Mouse (Mus musculus) layer of hippocampus, postnatal 25 days (tissue): Measurements from ENCODE around the gene Akr7a5. TPM values are rescaled to one million over a fixed set of nuclear protein-coding genes. Genes with fewer than 3 reads are reported as not detected.

Experiments used
- DNase-seq, 2 experiments: peaks; one replicate each; pipeline ENCODE4 v3.0.0; 2022; ENCODE audit warnings: mixed read lengths in 2 of 2, low spot score in 1 of 2; ENCODE audit errors: extremely low spot score in 1 of 2
- total RNA-seq, 2 experiments: library from RNA; stranded (reverse); gene quantifications; 2 replicates each; pipeline ENCODE4 v1.2.3; 2021

Akr7a5 gene
- total RNA-seq, 2 experiments from 2014 or later: 30.5 to 37.9 TPM

GRCm38 (mm10) chr4:139297566-139297965, 13.0 kb upstream of the Akr7a5 start:
- no peak for DNase-seq

- DNase-seq: no peak
Observed at GRCm38 (mm10) chr4:139298671-139299366, 11.7 kb upstream of the Akr7a5 start.

GRCm38 (mm10) chr4:139301780-139302179, 8.8 kb upstream of the Akr7a5 start:
- DNase-seq: no peak

- no peak for DNase-seq
Observed at GRCm38 (mm10) chr4:139302241-139302640, 8.3 kb upstream of the Akr7a5 start.

- DNase-seq: no peak
Observed at GRCm38 (mm10) chr4:139305521-139305920, 5.0 kb upstream of the Akr7a5 start.

- DNase-seq: no peak
Observed at GRCm38 (mm10) chr4:139307916-139308315, 2.6 kb upstream of the Akr7a5 start.

GRCm38 (mm10) chr4:139309651-139310050, 893 bp upstream of the Akr7a5 start:
- DNase-seq: no peak

GRCm38 (mm10) chr4:139310899-139311701, 556 bp downstream of the Akr7a5 start:
- DNase-seq: no peak

GRCm38 (mm10) chr4:139311707-139312106, 1.2 kb downstream of the Akr7a5 start:
- no peak for DNase-seq

GRCm38 (mm10) chr4:139312632-139313031, 2.1 kb downstream of the Akr7a5 start:
- DNase-seq: no peak

GRCm38 (mm10) chr4:139318449-139318848, 7.9 kb downstream of the Akr7a5 start:
- no peak for DNase-seq

GRCm38 (mm10) chr4:139319740-139320139, 9.2 kb downstream of the Akr7a5 start:
- no peak for DNase-seq

GRCm38 (mm10) chr4:139330605-139331004, 20.1 kb downstream of the Akr7a5 start:
- peak in 1 of 2 experiments; percentile 25 for DNase-seq

- DNase-seq: no peak
Observed at GRCm38 (mm10) chr4:139334631-139335295, 24.2 kb downstream of the Akr7a5 start.

GRCm38 (mm10) chr4:139335507-139335906, 25.0 kb downstream of the Akr7a5 start:
- DNase-seq: no peak

GRCm38 (mm10) chr4:139336822-139337483, 26.4 kb downstream of the Akr7a5 start:
- peak; percentile 40 to 86 for DNase-seq

GRCm38 (mm10) chr4:139338145-139338544, 27.6 kb downstream of the Akr7a5 start:
- DNase-seq: no peak

GRCm38 (mm10) chr4:139340835-139341234, 30.3 kb downstream of the Akr7a5 start:
- DNase-seq: no peak

GRCm38 (mm10) chr4:139341556-139342233, 31.2 kb downstream of the Akr7a5 start:
- DNase-seq: no peak

- peak in 1 of 2 experiments; percentile 53 for DNase-seq
Observed at GRCm38 (mm10) chr4:139343718-139344117, 33.2 kb downstream of the Akr7a5 start.
